Mouse (Mus musculus) testis, adult 2 months (tissue): ENCODE results near the gene St7l. TPM values are rescaled to one million over a fixed set of nuclear protein-coding genes. Genes with fewer than 3 reads are reported as not detected.

Experiments used
- H3K27ac ChIP-seq: fragments of 200-500 bp; 2 replicates; pipeline ENCODE4 v1.5.1; 2012; ENCODE audit warnings: low read depth, low read length; ENCODE audit not compliant: control insufficient read depth, insufficient read depth
- H3K27me3 ChIP-seq: fragments of 200-500 bp; 2 replicates; pipeline ENCODE4 v1.6.1; 2012; ENCODE audit warnings: mild to moderate bottlenecking, low read length, moderate library complexity; ENCODE audit not compliant: control insufficient read depth, insufficient read depth
- H3K36me3 ChIP-seq: fragments of 200-500 bp; 2 replicates; pipeline ENCODE4 v1.6.1; 2012; ENCODE audit warnings: mild to moderate bottlenecking, low read length; ENCODE audit not compliant: control insufficient read depth, insufficient read depth
- H3K4me1 ChIP-seq: fragments of 200-500 bp; 2 replicates; pipeline ENCODE4 v1.6.1; 2012; ENCODE audit warnings: low read length; ENCODE audit not compliant: control insufficient read depth, insufficient read depth
- H3K4me3 ChIP-seq: fragments of 200-500 bp; 2 replicates; pipeline ENCODE4 v1.5.1; 2012; ENCODE audit warnings: low read depth, mild to moderate bottlenecking, low read length, moderate library complexity, mixed read lengths; ENCODE audit not compliant: control insufficient read depth
- CTCF ChIP-seq: fragments of 200-500 bp; IDR thresholded peaks from 2 replicates; pipeline ENCODE4 v1.5.1; 2012; ENCODE audit warnings: low read depth, mild to moderate bottlenecking, inconsistent platforms, low read length, moderate library complexity; ENCODE audit not compliant: control insufficient read depth, insufficient read depth, insufficient replicate concordance
- POLR2A ChIP-seq: fragments of 200-500 bp; IDR thresholded peaks from 2 replicates; pipeline ENCODE4 v1.6.1; 2012; ENCODE audit warnings: low read depth, mild to moderate bottlenecking, inconsistent platforms, low read length, moderate library complexity; ENCODE audit not compliant: control insufficient read depth
- polyA plus RNA-seq: library from polyadenylated mRNA; depleted of rRNA; stranded (reverse); fragments of >200 nt; gene quantifications from 2 replicates; pipeline ENCODE4 v1.2.3, GENCODE M21; 2012

St7l gene
- polyA plus RNA-seq, 1 experiment, result 16.4 TPM

DNA sequence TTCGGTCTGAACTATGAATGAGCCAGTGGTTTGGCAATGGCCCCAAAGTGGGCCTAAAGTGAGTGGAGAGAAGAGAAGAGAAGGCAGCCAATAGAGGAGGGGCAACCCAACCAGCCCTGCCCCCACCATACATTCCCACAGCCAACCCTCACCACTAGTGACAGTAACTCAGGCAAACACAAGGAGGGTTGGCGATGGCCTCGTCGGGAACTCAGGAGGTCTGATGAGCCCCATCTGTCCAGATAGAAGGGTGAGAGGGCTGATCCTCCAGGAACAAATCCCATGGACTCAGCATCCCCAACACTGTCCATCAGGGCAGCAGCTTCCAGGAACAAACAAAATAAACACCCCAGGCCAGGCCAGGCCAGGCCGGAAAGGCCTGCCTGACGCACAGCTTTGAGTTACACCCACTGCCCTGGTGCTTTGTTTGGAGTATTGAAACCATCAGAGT is 92.4 kb downstream of the St7l start:
- Histone ChIP-seq H3K27me3 (no peaks in the 10 kb centered on the region), H3K4me1 (peaks cover 1% of the 10 kb centered on the region), H3K4me3 (no peak overlapping the region), H3K27ac (no peak overlapping the region), H3K36me3 (no peaks in the 10 kb centered on the region)
- no peak for TF ChIP-seq CTCF
- no peak for TF ChIP-seq POLR2A

DNA sequence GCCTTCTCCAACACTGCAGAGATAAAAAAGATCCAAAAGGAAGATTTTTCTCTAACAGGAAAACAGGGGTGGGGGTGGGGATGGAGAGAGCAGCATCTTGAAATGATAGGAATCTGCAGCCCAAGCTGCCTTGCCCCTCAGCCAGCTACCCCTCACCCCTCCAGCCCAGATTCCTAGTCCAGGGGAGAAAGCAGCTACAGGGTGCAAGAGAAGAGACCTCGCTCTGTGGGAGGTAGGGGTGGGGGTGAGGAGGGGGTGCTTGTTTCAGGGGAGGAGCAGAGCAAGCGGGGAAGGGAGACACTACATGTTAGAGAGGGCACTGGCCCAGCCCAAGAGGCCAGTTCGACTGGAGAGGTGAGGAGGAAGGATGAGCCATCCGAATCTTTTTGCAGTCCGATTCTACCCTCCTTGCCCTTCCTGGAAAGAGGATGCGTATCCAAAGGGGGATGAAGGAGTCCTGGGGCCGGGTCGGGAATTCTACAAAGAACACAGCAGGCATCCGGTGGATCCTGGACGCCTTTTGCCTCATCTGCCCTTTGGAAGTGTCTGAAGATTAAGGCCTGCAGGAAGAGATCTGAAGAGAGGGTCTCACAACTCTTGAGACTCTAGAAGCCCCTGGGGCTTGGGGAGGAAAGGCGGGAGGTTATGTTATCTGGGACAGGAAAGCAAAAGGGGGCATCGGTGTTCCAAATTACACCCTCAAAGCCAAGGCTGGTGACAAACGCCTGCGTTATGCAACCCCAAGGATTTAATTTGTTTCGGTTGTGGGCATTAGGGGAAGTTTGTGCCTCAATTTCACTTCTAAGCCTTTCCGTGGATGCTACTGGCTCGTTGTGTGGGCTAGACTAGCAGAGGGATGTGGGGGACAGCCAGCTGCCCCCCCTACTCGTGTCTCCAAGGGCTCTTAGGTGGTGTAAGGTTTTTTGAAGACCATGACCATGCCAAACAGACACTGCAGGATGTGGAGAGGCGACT is 96.5 kb downstream of the St7l start:
- H3K27me3 ChIP-seq, result no peaks in the 10 kb centered on the region; the same call in 1 of the 2 replicates
- no peak overlapping the region for H3K27ac ChIP-seq
- no peaks in the 10 kb centered on the region for H3K36me3 ChIP-seq
- peaks cover 14% of the 10 kb centered on the region for H3K4me1 ChIP-seq
- TF ChIP-seq POLR2A, result no peak
- TF ChIP-seq CTCF, result no peak
- no peak overlapping the region for H3K4me3 ChIP-seq

DNA sequence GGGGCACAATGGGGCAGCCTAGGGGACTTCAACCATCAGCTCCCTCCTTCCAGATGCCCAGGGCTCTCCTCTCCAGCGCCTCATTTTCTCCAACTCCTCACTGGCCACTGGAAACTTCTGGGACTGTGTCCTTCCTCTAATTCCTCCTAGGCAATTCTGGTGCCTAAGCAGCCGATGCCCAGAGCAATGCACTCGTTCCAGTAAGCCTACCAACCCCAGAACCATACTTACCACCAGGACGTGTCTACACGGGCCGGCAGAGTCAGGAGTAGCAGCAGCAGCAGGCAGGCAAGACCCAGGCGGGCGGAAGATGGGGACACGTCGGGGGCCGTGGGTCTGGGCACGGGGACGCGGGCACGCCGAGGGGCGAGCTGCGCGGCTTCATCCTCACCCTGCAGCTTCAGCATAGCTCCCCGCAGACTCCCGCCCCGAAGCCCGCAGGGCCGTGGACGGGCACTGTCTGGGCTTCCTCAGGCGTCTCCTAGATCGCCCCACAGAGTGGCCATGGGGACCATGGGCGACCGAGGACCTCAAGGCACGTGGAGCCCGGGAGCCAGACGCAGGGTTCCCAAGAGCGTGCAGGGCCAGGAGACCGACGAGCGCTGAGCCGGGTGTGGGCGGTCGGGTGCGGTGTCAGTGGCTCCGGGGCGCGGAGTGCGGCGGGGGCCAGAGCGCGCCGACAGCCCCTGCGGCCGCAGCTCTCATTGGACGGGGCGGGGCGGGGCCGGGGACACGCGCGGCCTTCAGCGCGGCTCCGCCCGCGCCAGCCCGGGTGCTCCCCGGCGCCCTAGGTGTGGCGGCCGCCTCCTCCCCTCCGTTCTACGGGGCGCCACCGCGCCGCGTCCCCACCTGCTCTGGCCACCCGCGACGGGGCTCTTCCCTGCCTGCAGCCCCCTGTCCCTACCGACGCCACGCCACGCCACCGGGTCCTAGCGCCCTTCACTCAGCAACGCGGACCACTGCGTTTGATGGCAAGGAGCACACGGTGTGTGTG is 97.6 kb downstream of the St7l start, which contains the start of gene Wnt2b:
TSS of gene Wnt2b (minus strand) at position 856 of the 994 bp plus-strand sequence.
- H3K4me3 ChIP-seq, result peak within 1 kb of the TSS; percentile 66
- no peak within 1 kb of the TSS for H3K27ac ChIP-seq
- TF ChIP-seq CTCF (no peak), POLR2A (no peak)
- peaks cover 14% of the 10 kb centered on the region for H3K4me1 ChIP-seq
- H3K36me3 ChIP-seq, result no peaks in the 10 kb centered on the region
- H3K27me3 ChIP-seq, result no peaks in the 10 kb centered on the region; the same call in 1 of the 2 replicates

DNA sequence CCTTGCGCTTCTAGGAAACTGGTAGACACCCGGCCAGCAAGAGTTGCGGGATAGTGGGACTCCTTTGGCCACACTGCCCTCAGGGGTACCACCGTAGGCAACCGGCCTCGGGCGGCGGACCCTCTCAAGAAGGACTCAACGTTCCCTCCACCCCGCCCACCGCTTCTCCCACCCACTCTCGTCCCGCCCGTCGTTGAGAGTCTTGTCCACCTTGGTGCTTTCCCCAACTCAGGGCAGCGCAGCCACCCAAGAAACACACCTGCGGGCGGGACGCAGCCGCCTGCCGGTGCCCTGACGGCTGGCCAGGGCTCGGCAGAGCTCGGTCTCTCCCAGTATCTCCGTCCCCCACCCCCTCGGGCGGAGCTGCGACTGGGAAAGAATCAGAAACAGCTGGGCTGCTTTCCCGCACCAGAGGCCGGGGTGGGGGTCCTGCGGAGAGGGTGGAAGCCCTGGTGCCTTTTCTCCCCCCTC is 98.4 kb downstream of the St7l start:
- Histone ChIP-seq H3K36me3 (no peaks in the 10 kb centered on the region), H3K4me3 (peak overlapping the region; percentile 66), H3K27me3 (no peaks in the 10 kb centered on the region; the same call in 1 of the 2 replicates), H3K27ac (no peak overlapping the region), H3K4me1 (peaks cover 14% of the 10 kb centered on the region)
- TF ChIP-seq CTCF, result no peak
- no peak for TF ChIP-seq POLR2A

DNA sequence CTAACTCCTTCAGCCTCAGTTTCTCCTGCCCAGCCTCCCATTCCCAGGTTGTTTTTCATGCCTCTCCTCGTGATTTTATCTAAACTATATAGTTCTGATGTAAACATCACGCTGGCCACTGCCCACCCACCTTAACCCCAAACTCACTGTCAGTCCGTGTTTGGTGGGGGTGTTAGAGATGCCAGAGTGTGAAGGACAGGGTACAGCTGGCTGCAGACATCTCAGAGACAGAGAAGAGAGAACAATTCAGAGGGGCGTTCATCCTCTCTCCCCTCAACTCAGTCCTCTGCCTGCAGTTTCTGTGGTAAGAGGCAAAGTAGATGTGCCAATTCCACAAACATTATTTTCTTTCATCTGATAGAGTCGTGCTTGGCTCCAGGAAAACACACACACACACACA is 99.1 kb downstream of the St7l start:
- Histone ChIP-seq H3K4me3 (no peak overlapping the region), H3K36me3 (no peaks in the 10 kb centered on the region), H3K27me3 (no peaks in the 10 kb centered on the region; the same call in 1 of the 2 replicates), H3K4me1 (peaks cover 14% of the 10 kb centered on the region), H3K27ac (no peak overlapping the region)
- TF ChIP-seq CTCF (no peak), POLR2A (no peak)

DNA sequence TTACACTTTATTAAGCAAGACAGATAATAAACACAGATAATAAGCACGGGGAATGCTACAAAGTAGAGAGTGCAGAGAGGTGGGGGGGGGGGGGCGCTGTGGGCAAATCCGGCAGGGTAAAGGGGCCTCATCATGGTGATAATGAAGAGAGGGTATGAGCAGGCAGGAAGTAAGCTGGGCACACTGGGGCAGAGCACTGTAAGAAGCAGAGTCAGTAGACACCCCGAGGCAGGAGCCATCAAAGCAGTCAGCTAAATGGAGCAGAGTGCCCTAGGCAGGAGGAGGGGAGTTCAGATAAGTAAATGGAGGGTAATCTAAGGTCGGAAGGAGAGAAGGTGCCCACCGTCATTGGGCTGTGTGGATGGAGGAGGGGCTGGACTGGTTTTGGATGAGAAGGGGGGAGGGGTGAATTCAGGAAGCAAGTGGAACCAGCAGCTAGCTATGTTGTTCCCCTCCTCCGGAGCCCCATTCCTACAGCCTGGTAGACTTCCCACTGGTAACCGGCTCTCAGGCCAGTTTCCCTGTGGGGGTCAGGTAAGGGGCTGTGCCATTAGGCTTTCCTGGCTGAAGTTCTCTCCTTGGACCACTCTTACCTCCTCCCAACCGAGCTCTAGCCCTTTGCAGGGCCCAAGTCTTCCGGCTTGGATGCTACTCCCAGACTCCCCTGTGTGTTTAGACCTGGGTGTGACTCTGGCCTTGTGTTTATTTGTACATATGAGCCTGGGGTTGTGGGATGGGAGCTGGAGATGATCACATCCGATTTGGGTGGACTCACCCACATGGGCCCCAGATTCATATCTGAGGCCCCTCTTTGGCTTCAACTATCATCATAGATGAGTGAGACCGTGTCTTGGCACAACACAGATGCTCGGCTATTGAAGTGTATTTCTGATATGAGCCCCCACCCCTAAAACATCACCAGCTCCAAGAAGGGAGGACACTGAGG is 99.8 kb downstream of the St7l start:
- Histone ChIP-seq H3K27ac (no peak overlapping the region), H3K27me3 (no peaks in the 10 kb centered on the region; the same call in 1 of the 2 replicates), H3K4me3 (no peak overlapping the region), H3K36me3 (no peaks in the 10 kb centered on the region), H3K4me1 (peaks cover 14% of the 10 kb centered on the region)
- TF ChIP-seq POLR2A, result no peak
- TF ChIP-seq CTCF, result no peak
